11 mouse cellular contexts compared by ENCODE assay signal in the genomic region with DNA sequence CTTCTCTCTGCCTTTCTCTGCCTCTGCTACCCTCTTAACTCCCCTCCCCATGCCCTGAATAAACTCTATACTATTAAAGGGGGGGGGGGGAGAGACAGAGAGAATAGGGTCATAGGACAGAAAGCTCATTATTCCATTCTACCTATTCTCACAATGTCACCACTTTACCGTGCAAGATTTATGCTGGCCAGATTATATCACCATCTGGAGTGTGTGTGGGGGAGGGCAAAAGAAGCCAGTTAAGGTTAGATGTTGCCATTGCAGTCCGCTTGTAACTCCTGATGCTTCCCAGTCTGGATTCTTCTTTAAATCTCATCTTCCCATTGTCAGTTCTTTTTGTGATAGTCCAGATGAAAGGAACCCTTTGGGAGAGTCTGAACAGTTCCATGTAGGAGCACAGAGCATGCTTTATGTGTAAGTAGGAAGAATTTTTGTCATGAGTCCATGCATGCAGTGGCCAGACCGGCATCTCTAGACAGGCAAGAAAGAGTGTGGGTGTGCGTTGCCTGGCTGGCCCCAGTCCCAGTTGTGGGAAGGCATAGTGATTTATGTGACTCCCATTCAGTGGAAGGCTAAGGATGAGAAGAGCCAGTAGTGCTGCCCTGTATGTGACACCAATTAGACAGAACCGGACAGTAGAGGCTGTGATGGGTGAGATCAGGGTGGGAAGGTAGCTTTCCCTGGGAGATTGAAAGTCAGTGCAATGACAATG. TPM values are rescaled to one million over a fixed set of nuclear protein-coding genes. Genes with fewer than 3 reads are reported as not detected.
DNase-seq lines count a peak whose midpoint lies in the region; ATAC-seq and TF ChIP-seq lines count a peak whose summit lies in the region.
"Had no signal": no experiment of that assay in that cellular context is flagged by ENCODE, and none has a peak within 500 bp of the region (broad histone marks: within the 10 kb centered on the region; RNA-seq: fewer than 3 reads in every experiment).

No protein-coding gene starts in this region.

- TF ChIP-seq CTCF in left cerebral cortex, adult 2 months (IDR thresholded peaks at IDR 0.05), result no peak
- TF ChIP-seq CTCF in intestine, postnatal 0 days (IDR thresholded peaks at IDR 0.05; ENCODE audit: low read depth), result no peak

- peak; percentile 43; the same call in 1 of the 2 replicates for ATAC-seq in hindbrain, embryonic 14.5 days (ENCODE audit: low FRiP score)
- ATAC-seq in intestine, postnatal 0 days, result no peak
- ATAC-seq: forebrain, postnatal 0 days had no signal

- no peaks in the 10 kb centered on the region for H3K27me3 ChIP-seq in hindbrain, embryonic 14.5 days (ENCODE audit: control insufficient read depth, insufficient read depth, low read length)
- no peaks in the 10 kb centered on the region for H3K27me3 ChIP-seq in hindbrain, embryonic 10.5 days (ENCODE audit: insufficient read depth, poor library complexity, severe bottlenecking)
- no peaks in the 10 kb centered on the region for H3K27me3 ChIP-seq in intestine, postnatal 0 days (replicated peaks; ENCODE audit: control insufficient read depth, insufficient read depth, low read length)

- intact Hi-C loops in left cerebral cortex, adult 2 months (cut with DNase I), result no loop called here
- intact Hi-C loops in heart, postnatal 10 days (cut with DNase I), result no loop called here

- no peak overlapping the region for H3K9ac ChIP-seq in hindbrain, embryonic 14.5 days
- H3K9ac ChIP-seq in intestine, postnatal 0 days (ENCODE audit: low read depth, low read length), result no peak overlapping the region
- H3K9ac ChIP-seq: forebrain, postnatal 0 days had no signal

- H3K4me1 ChIP-seq in hindbrain, embryonic 14.5 days (replicated peaks; ENCODE audit: control insufficient read depth, insufficient read depth, low read length), result peaks cover 4% of the 10 kb centered on the region; the same call in 1 of the 2 replicates
- peaks cover 20% of the 10 kb centered on the region for H3K4me1 ChIP-seq in hindbrain, embryonic 10.5 days (replicated peaks)
- H3K4me1 ChIP-seq in intestine, postnatal 0 days (replicated peaks; ENCODE audit: control insufficient read depth, insufficient read depth, low read length), result no peaks in the 10 kb centered on the region

- no peak overlapping the region for H3K4me2 ChIP-seq in hindbrain, embryonic 14.5 days (replicated peaks)
- H3K4me2 ChIP-seq in intestine, postnatal 0 days (replicated peaks; ENCODE audit: low read depth), result no peak overlapping the region
- H3K4me2 ChIP-seq: midbrain, embryonic 11.5 days had no signal

- no peak for DNase-seq in hindbrain, embryonic 14.5 days (ENCODE audit: low spot score)
- DNase-seq in hindbrain, embryonic 10.5 days (ENCODE audit: low spot score), result no peak
- DNase-seq in 3T3-L1 (ENCODE audit: low read depth, low spot score), result peak; percentile 85
- DNase-seq in adrenal gland, postnatal 25 days, result peak; percentile 57
- peak; percentile 17 to 48 for DNase-seq in left cerebral cortex, adult 2 months (ENCODE audit: extremely low spot score in 1 of 2, low spot score in 2 of 2)
- no peak for DNase-seq in spleen, adult 18-20 months
- DNase-seq in heart, postnatal 10 days, result no peak
- DNase-seq: forebrain, postnatal 0 days; thymus, adult 2 months had no signal

- H3K4me3 ChIP-seq in hindbrain, embryonic 14.5 days (replicated peaks; ENCODE audit: low read length), result no peak overlapping the region
- H3K4me3 ChIP-seq in hindbrain, embryonic 10.5 days, result no peak overlapping the region
- H3K4me3 ChIP-seq in left cerebral cortex, adult 2 months, result no peak overlapping the region
- H3K4me3 ChIP-seq in intestine, postnatal 0 days (ENCODE audit: low read depth, low read length), result no peak overlapping the region

- no peak overlapping the region for H3K27ac ChIP-seq in hindbrain, embryonic 14.5 days
- H3K27ac ChIP-seq in hindbrain, embryonic 10.5 days, result no peak overlapping the region
- H3K27ac ChIP-seq in left cerebral cortex, adult 2 months, result no peak overlapping the region
- no peak overlapping the region for H3K27ac ChIP-seq in intestine, postnatal 0 days (ENCODE audit: low read depth, low read length)

- WGBS in hindbrain, embryonic 14.5 days, result 46% methylated on average over 5 of the region's 5 CpGs
- WGBS in hindbrain, embryonic 10.5 days, result 79% methylated on average over 5 of the region's 5 CpGs
- 71% methylated on average over 5 of the region's 5 CpGs for WGBS in intestine, postnatal 0 days

- no peaks in the 10 kb centered on the region for H3K9me3 ChIP-seq in hindbrain, embryonic 14.5 days (ENCODE audit: control insufficient read depth, low read length)
- no peaks in the 10 kb centered on the region for H3K9me3 ChIP-seq in hindbrain, embryonic 10.5 days
- no peaks in the 10 kb centered on the region for H3K9me3 ChIP-seq in intestine, postnatal 0 days (ENCODE audit: control insufficient read depth)

- H3K36me3 ChIP-seq in hindbrain, embryonic 14.5 days (replicated peaks; ENCODE audit: control insufficient read depth, insufficient read depth), result no peaks in the 10 kb centered on the region
- H3K36me3 ChIP-seq in hindbrain, embryonic 10.5 days, result no peaks in the 10 kb centered on the region
- no peaks in the 10 kb centered on the region for H3K36me3 ChIP-seq in intestine, postnatal 0 days (ENCODE audit: control insufficient read depth, insufficient read depth)

RNA-seq across cellular contexts. Expression of gene Sertad2, which starts 28.8 kb away (rescaled TPM):
- polyA plus RNA-seq in hindbrain, embryonic 14.5 days (2014; fragmentation: Nextera tagmentation; extraction: Ambion mirVana), result 24.8 and 30.9 TPM in 2 replicates
- polyA plus RNA-seq in hindbrain, embryonic 10.5 days (2016; fragmentation: Nextera tagmentation; extraction: Ambion mirVana), result 31.8 and 32.1 TPM in 2 replicates
- total RNA-seq in adrenal gland, postnatal 25 days (2021), result 14.2 and 15.7 TPM in 2 replicates
- 10 to 100 TPM; 23.0 to 28.5 TPM for total RNA-seq in left cerebral cortex, adult 2 months (2021)
- 38.2 and 40.3 TPM in 2 replicates for polyA plus RNA-seq in intestine, postnatal 0 days (2015; fragmentation: Nextera tagmentation; extraction: Ambion mirVana)
- 10 to 100 TPM; 21.1 to 23.7 TPM for total RNA-seq in heart, postnatal 10 days (2021)

Comparison
In these comparisons a context has a peak if more than half of its experiments do, and no peak if none do; other contexts are left out.
1. DNase-seq: peak in 3T3-L1 (single experiment), adrenal gland, postnatal 25 days (single experiment) and left cerebral cortex, adult 2 months (2 of 2); none in hindbrain, embryonic 14.5 days (single experiment), hindbrain, embryonic 10.5 days (single experiment), spleen, adult 18-20 months (0 of 2) and heart, postnatal 10 days (0 of 2).